Mouse (Mus musculus) monocyte, adult 2 months (primary cell): ENCODE results near the gene Snrpa.
"Not testable (repeated sequence)": the region's sequence is repeated elsewhere in the genome, so short reads cannot be mapped to it uniquely, and the experiment has no call there.

Source experiments
- DNase-seq, 2 experiments: peaks; one replicate each; pipeline ENCODE4 v3.0.0; 2022; ENCODE audit warnings: low spot score in 2 of 2, low read depth in 1 of 2

The Snrpa gene

DNA sequence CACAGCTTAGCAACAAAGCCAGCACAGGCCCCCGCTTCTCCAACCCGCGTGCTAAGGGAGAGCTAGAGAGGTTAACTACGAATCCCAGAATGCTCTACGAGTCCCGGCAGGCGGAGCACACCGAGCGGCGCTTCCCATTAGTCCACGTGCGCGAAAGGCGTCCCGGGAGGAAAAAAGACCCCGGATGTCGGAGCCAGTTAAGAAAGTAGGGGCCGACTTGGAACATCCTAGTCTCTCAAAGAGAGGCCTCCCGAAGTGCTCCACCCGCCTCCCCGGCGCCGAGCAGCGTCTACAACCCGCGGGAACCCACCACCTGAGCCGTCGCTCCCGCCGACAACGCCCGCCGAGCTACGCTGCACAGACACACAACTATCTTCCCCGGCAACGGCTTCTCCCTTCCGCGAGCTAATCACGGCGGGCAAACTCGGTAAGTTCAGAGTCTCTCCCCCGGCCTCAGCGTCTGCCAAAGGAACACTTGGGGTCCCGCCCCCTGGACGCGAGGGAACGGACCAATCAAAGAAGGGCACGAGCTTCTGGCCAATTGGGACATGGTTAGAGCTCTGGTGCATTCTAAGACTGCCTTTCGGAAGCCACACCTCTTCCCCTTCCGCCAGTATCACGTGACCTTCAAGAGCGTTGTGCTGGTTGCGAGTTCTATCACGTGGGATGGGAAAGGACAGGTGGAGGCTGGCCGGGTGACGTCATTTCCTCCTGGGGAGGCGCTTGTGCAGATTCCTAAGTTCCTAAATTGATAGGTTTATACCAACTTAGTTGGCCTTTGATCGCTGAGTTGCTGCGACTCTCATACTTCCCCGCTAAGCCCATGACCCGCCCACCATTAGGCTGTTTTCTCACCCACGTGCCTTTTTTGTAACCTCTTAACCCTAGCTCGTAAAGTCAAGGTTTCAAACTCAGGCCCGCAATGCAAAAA is at the start of gene Snrpa, which contains the start of gene BC024978:
Gene Snrpa (minus strand): TSS at position 591 of the 931 bp plus-strand sequence.
Gene BC024978 (plus strand): TSS at position 101 of the 931 bp plus-strand sequence.
- peak; percentile 91 to 97 for DNase-seq

DNA sequence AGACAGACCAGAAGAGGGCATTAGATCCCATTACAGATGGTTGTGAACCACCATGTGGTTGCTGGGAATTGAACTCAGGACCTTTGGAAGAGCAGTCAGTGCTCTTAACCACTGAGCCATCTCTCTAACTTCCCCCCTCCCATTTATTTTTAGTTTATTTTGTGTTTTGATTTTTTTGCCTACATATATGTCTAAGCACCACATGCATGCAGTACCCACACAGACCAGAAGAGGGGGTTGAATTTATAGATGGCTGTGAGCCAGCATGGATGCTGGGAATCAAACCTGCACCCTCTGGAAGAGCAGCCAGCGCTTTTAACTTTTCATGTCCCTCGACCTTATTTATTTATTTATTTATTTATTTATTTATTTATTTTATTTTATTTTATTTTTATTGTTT is 48.0 kb upstream of the Snrpa start:
- not testable (repeated sequence) for DNase-seq

DNA sequence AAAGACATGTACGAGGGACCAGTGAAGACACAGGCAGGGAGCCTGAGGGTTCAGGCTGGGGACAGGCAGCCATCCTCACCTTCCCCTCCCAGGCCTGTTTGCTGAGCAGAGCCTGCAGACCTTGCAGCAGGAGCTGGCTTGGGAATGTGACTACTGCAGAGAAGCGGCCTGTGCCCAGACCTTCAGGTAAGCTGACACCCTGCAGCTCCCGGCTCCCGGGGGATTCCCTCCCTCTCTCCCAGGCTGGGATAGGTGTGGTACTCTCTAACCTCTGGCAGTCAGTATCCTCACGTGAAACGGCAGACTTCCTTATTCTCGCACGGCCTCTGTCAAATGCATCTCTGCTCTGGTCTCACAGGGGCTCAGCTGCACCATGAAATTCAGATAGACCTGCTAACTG is 47.1 kb upstream of the Snrpa start:
- DNase-seq: no peak

DNA sequence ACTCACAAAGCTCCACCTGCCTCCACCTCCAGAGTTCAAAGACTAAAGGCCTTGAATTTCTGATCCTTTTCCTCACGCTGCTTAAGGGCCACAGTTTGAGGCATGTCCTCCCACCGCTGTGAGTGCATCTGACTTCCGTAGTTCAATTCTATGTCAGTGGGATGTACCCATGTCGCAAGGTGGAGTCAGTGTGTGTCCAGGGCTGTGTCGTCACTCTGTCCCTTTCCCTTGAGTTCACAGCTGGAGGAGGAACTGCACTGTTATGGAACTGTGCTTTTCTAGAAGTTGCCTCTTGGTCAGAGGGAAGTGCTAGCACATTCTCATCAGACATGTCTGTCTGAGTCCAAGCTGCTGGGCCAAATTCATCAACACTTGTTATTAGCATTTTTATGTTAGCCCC is 42.5 kb upstream of the Snrpa start:
- peak in 1 of 2 experiments; percentile 29 for DNase-seq

DNA sequence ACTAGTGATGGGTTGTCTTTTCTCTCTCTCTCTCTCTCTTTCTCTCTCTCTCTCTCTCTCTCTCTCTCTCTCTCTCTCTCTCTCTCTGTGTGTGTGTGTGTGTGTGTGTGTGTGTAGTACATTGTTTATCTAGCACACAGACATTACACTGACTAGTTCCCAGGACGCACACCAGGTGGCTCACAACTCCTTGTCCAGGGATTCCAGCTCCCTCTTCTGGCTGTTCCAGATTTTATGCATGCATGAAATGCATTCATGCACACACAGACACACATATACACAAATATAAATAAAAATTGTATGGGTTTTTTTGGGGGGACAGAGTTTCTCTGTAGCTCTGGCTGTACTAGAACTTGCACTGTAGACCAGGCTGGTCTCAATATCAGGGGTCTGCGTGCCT is 41.5 kb upstream of the Snrpa start:
- DNase-seq: no peak

DNA sequence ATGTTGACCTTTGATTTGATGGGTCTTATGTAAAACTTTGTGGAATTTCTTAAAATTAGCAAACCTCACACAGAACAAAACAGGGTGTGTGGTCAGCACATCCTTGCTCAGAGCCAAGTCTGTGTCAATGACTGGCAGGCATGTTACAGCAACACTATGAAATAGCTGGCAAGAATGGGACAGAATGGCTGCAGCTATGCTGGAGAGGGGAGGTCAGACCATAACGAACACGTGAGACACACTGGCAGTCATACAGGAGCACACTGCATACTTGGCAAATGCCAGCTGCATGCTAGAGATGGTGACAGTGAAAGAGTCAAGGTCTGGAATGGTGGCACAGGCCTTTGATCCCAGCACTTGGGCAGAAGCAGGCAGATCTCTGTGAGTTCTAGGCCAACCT is 39.7 kb upstream of the Snrpa start:
- no peak for DNase-seq

DNA sequence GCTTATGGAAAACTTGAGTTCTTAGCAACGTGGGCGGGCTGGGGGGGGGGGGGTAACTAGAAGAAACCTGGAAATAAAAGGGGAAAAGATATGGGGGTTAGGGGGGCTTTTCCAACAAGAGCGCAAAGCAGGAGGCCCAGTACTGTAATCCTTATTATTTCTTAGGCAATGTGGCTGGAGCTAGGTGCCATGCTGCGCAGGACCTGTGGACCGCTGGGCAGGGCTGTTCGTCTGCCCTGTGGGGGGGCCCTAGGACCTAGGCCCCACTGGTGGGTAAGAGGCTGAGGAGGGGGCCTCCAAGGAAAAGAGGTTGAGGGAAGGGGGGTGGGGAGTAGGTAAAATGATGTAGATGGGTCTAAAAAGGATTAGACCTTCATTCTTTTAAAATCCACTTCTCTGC is 37.2 kb upstream of the Snrpa start:
- no peak for DNase-seq

DNA sequence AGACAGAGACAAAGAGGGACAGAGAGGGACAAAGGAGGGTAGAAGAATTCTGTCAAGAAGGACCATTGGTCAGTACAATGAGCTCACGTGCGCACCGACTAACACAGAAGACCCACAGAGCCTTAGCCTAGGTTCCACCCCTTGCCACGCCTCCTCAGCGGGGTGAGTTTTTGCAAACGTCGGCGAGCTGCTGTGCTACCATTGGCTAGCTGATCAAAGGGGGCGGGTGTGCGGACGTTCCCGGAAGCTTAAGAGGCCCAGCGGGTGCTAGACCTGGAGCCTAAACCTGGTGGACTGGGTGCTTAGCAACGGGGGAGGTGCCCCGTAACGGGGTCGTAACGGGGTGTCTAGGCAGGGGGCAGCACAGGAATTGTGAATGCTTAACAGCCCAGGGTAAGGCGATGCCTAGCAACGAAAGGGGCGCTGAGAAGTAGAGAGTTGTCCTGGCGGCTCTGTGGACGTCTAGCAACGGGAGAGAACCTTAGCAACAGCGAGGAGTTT is 36.8 kb upstream of the Snrpa start, which contains the start of gene Coq8b:
Gene Coq8b (plus strand): TSS at position 243 of the 501 bp plus-strand sequence.
- peak; percentile 77 to 85 for DNase-seq

DNA sequence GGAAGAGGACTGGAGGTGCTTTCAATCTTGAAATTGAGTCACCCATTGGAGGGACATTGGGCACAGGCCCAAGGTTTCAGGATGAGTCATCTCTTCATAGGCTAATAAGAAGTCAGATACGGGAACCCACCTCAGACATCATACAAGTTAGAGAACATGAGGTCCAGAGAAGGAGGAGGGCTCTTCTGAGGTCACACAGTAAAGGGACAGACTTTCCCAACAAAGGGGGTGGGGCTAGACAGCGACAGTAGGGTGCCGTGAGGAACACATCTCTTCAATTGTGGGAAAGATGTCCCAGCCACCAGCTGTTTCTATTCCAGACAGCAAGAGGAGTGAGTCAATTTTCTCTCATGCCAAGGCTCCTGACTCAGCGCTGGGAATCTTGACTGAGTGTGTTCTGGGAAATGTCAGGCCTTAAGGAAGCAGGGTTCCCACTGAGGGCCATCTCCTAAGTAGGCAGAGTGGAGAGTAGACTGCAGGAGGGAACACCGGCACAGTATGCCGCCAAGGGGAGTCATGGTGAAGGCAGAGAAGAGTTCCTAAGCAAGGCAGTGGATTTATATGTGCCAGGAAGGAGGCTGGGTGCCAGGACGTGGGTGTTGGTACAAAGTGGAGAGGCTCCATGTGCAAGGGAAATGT is 35.7 kb upstream of the Snrpa start:
- no peak for DNase-seq

DNA sequence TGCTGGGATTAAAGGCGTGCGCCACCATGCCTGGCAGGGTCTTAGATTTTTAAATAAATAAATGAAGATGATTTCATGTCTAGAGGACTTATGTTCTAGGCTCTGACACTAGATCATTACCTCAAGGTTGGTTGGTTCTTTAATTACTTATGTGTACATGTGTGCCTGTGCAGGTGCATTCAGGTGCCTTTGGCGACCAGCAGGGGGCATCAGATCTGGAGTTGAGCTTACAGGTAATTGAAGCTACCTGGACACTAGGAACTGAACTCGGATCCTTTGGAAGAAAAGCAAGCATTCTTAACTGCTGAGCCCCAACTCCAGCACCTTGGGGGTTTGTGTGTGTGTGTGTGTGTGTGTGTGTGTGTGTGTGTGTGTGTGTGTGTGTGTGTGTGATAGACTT is 34.7 kb upstream of the Snrpa start:
- DNase-seq: no peak

DNA sequence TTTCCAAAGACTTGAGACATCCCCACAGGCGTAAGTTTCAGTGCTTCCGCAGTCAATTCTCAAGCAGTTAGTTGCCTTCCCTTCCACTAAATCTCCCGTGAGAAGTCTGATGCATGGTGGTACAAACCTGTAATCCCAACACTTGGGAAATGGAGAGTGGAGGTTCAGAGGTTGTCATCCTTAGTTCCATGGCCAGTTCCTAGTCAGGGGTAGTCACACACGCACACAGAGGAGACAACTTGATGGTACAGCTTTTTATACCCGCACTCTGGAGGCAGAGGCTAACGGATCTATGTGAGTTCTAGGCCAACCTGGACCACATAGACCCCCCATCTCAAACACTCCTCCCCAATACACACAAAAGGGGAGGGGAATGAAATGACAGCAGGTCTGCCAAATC is 32.8 kb upstream of the Snrpa start:
- no peak for DNase-seq

DNA sequence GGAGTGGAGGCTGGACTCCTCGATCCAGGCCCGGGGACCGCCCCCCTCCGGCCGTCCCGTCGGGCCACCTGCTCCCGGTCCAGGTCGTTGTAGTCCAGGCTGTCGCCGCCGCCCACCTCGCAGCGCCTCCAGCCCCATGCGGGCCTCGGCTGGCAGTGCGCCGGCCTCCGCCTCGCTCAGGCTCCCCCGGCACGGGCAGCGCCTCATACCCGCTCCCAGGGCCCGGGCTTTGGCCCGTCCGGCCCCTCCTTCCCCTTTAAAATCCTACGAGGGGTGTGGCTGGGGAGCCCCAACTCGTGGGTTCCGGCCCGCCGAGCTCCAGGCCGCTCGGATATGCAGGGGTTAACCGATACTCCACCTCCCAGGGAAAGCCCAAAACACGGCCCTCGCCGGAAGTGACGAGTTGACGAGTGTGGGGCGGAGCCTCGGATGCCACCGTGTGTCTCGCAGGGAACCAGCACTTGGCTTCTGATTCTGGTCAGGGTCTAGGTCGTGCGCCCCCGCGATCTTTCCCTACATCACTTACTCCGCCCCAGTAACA is 32.3 kb upstream of the Snrpa start, which contains the start of gene Itpkc:
Gene Itpkc (minus strand): TSS at position 381 of the 541 bp plus-strand sequence.
- DNase-seq: peak; percentile 84 to 89

DNA sequence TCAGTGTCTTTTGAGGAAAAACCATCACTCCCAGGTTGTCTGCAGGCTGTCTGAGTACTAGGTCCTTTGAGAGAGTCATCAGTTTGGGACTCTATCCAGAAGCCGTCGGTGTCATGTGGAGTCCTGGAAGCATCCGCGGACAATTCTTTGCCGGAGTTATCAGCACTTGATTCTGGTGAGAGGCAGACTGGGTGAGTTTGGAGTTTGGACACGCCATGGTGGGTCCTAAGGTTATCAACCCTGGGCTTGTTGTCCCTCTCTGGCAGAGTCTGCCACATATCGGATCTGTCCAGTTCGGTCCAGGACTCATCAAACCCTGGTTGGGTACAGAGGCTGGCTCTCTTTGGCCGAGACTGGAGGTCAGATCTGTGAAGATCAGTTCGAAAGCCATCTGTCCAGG is 31.6 kb upstream of the Snrpa start:
- no peak for DNase-seq

DNA sequence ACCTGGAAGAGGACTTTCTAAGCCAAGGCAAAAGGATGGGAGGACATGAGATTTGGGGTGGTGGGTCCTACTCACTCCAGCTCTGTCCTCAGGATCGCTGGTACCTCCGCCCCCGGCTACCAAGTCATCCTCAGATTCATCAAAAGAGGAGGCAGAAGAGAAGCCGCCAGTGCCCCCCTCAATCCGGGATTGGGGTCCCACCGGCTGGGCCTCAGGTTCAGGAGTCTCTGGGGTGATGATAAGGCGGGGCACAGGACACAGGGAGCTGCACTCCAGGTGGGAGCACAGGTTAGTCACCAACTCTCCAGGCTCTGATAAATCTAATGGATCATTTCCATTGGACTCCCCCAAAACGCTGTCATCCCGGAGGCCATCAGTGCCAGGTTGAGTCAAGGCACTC is 31.2 kb upstream of the Snrpa start:
- DNase-seq: no peak

DNA sequence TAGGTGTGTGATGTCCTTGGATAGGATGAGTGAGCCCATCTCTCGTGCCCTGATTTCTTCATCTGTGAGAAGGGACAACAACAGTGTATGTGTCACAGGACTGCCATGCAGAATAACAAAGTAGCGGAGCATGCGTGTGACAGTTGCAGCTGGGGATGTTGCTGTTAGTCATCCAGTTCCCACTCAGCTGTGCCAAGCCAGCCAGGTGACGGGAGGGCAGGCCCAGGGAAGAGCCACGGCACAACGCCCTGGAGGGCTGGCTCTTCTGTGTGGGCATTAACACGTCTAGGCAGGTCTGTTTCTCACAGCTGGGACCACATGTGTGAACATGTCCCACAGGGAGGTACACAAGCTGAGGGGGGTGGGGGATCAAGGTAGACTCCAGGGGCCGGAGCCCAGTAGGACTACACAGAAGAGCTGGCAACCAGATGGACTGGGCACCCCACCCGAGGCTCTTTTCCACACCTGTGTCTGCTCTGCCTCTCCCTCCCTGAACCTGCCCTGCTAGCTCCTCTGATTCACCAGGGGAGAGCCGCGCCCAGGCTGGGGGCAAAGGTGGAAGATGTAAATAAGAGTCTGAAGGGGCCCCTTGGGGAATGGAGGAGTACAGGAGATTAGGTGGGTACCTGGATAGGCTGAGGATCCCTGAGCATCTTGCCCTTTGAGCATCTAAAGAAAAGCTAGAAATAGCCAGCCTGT is 29.0 kb upstream of the Snrpa start:
- DNase-seq: no peak

DNA sequence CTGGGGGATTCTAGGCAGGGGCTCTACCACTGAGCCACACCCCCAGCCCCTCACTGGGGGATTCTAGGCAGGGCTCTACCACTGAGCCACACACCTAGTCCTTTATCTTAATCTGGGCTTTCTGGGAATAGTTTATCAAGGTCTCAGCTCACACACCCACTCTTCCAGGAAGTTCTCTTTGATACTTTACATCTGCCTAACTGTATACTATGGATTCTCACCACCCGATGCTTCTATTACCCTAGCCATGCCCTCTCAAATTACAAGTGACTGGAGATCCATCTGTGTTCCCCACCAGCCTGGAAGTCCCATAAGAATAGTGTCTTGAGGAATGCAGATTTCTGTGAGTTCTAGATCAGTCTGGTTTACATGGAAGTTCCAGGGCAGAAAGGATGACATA is 26.5 kb upstream of the Snrpa start:
- DNase-seq: no peak

DNA sequence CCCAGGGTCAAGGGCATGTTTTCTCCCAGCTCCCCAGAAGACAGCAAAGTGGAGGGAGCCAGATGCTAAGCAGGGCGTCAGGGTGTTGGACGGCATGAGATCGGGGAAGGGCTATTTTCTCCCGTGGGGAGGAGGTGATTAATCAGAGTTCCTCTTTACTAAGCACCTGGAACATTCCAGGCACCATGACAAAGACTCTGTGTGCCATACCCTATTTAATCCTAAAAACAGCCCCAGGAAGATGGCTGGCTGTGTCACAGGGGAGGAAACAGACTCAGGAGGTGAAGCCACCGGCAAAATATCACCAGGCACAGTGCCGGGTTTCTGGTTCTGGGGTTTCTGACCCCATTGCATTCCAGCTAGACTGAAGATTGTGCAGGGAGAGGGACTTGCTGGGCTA is 25.9 kb upstream of the Snrpa start:
- no peak for DNase-seq

DNA sequence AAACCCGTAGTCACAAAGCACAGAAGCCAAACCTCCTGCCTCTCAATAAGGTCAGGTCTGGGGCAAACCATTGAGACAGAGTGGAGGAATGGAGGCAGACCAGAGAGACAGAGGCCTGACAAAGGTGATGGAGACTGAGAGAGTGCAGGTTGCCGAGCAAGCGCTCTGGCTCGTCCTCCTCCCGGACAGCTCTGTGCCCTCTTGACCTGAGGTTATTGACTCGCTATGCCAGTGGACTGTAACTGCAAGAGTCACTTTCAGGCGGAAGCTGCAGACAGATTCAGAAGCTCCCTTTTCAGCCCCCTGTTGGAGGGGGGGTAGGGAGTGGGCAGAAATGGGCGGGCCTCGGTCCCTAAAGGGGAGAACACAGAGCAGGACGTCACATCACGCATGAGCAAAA is 23.9 kb upstream of the Snrpa start:
- DNase-seq: no peak

DNA sequence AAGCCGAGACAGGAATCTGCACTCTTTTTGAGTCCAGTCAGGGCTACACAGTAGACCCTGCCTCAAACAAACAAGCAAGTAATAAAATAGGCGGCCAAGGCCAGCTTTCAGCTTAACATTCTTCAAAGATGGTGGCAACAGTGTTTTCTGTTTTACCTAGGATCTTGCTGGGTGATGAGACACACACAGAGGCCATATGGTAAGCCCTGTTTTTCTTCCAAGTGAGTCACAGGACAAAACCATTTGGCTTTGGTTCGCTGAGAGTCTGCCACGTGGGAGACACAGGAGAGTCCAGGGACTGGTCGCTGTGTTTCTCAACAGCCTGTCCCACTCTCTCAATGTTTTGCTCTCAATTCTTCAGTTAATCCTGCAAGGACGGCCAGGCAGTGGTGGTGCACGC is 22.5 kb upstream of the Snrpa start:
- DNase-seq: no peak

DNA sequence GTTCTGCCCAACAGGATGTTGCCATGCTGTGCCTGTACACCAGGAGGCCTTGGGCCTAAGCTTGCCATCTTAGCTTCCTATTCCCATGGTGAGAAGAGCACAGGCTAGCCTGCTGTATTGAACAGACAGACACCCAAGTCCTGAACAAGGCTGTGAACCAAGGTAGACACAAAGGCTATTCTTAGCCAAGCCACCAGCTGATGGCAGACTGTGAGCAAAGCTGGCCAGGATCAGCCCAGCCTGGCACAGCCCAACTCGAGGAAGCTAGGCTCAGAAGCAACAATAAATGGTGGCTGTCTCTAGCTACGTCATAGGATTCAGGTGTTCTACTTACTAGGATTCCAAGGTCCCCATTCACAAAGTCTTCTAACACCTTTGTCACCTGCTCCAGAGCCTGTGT is 16.6 kb upstream of the Snrpa start:
- no peak for DNase-seq
